Mouse (Mus musculus): ENCODE results near the gene Gm49387.

Gm49387 gene

GRCm38 (mm10) chr14:31640346-31640889, at the start of gene Gm49387:
TSS of gene Gm49387 (minus strand) at chr14:31640878.
- DNase-seq = no peak

DNA sequence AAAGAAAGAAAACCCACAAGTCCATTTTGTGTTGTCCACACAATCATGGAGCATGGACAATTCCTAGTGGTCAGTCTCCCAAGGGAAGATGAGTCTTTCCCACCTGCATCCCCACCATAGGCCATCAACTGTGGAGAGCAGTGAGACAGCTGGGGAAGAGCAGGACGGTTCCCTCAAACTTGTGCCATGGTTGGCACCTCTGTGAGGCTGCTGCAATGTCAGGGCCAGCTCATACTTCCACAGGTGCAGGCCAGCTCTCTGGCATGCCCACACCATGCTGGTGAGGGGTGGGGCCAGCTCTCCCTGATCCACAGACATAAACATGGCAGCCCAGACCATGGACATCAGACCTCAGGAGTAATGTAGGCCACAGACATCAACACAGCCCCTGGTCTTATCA, 45.6 kb upstream of the Gm49387 start:
- no peak for DNase-seq

DNA sequence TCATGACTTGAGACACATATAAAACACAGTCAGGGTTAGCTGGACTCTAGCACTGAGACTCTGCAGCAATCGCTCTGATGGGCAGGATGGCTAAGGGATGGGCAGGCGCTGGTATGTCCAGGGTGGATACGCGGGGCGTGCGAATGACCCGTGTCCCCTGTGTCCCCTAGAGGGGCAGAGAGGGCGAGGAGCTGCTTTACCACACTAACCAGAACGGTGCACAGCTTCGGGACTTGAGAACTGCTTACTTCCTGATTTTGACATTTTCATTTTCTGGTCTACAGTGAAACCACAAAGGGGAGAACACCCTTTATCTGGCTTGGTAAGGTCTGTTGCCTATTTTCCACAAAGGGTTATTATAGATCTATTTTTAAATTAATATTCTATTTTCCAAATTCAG, 45.0 kb upstream of the Gm49387 start:
- DNase-seq = no peak

DNA sequence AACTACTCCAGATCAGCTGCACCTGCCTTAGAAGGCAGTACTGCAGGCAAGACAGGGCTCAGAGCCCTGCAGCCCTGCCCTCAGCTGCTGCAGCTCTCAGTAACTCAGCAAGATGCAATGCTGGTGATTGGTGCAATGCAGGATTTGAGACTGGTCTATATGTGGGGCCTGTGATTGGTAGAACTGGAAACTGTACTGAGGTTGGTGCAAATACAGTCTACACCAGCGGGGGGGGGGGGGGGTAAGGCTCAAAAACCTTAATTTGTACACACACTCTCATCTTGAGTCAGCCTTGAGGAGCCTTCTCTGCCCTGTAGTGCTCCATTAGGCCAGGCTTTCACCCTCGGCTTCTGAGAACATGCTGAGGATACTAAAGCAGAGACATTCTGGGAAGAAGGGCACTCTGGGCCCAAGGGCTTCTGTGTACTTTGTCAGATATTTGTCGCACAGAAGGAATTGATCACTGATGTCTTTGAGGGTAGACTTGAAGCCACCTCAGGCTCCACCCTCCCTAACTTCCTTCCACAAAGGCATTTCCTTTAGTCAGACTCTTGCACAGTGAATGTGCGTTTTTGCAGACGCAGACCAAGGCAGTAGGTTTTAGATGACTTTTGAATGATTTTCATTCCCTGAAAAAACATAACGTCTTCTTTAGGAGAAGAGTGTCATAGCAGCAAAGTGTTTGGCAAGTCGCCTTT, 43.8 kb upstream of the Gm49387 start:
- DNase-seq = no peak

- DNase-seq = no peak
These were observed 42.9 kb upstream of the Gm49387 start for GRCm38 (mm10) chr14:31683610-31684009.

DNA sequence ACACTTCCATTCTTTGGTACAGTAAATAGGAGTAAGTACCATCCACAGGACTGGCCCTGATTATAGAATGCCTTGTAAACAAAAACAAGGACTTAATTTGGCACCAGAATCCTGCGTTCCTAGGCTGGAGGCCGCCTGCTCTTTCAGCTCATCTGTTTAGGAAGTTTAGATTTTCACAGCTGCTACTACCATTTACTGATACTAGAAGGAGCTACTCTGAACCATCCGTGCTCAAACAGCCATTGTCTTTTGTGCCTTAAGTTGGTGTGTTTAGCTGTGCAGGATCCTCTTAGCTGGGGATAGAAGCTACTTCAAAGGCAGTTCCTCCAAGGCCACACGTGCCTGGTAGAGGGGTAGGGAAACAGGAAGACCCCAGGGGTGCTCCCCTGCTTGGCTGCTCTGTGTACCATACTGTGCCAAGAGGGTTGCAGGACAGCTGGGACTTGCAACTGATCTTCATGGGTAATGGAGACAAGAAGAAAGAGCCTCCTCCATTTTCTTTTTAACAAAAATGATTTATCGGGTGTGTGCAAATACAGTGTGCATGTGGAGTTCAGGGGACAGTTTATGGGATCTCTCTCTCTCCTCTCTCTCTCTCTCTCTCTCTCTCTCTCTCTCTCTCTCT, 41.4 kb upstream of the Gm49387 start:
- DNase-seq = no peak

DNA sequence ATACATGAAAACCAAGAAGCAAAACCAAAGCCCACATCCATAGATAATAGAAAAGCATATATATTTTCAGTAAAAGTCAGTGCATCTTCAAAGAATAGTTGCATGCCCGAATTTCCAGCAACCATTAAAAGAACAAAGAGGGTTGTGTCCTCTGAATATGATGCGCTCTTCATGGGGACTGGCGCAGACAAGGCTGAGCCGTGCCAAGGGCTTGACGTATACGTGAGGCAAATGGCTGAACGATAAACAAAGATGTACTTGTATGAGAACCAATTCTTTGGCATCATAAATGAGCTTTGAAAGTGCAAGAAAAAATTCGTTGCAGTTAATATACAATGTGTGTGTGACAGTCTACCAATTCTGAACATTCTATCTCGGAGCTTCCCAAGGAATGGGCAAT, 40.6 kb upstream of the Gm49387 start:
- DNase-seq = no peak

- no peak for DNase-seq
These were observed 40.0 kb upstream of the Gm49387 start for GRCm38 (mm10) chr14:31680656-31681055.

DNA sequence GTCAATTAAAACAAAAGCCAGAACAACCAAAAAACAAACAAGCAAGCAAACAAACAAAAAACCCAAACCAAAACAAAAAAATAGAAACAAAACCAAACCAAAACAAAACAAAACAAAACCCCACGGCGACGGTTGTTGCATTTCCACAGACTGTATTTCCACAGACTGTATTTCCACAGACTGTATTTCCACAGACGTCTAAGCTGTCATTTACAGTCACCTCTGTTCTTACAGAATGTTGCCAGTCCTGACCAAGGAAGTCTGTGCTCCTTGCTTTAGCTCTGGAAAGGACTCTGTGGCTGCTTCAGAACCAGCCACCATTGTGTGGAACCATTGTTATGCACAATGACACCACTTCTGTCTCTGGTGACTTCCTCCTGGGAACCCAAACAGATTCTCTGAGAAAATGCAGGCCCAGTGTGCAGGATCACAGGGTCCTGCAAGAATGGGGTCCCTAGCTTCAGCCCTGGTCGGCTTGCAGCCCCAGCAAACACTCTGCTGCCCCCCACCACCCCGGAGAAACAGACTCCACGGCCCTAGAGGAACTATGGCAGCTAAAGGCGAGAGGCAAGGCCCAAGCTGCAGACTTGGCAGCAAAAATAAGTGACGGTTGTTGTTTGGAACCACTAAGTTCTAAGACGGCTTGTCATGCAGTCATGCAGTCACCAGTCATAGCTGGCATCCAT, 31.1 kb upstream of the Gm49387 start:
- no peak for DNase-seq

DNA sequence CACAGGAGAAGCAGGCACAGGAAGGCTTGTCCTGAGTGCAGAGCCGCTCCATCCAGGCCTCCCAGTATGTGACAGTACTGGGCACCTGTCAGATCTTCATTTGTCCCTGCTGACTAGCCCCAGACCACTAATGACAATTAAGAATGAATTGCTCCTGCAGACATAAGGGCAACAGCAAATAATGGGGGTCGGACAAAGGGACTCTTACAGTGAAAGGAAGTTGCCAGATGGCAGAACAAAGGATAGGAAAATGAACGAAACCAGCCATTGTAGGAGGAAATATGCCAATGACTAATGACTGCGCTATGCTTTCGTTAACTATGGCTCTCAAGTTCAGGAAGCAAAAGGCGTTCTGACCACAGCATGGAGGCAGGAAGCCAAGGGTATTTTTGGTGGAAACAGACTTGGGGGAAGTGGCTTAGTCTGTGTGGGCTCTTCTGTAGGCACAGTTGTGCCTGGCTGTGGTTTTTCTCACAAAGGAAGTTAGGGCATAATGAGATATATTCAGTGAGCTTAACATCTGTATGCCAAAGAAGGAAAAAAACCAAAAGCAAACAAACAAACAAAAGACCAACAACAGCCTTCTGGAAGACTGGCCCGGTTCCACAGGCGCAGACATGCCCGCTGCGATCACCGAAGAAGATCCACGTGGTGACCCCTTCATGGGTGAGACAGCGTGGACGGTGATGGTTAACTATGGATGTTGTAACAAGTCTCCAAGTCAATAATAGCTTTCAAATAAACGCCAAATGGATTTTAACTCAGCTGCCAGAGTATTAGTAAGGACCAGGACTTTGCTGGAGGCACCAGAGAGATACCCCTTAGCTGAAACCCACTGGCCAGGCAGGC, 29.2 kb upstream of the Gm49387 start:
- peak; percentile 89 for DNase-seq

- DNase-seq = no peak
These were observed 28.5 kb upstream of the Gm49387 start for GRCm38 (mm10) chr14:31669161-31669611.

DNA sequence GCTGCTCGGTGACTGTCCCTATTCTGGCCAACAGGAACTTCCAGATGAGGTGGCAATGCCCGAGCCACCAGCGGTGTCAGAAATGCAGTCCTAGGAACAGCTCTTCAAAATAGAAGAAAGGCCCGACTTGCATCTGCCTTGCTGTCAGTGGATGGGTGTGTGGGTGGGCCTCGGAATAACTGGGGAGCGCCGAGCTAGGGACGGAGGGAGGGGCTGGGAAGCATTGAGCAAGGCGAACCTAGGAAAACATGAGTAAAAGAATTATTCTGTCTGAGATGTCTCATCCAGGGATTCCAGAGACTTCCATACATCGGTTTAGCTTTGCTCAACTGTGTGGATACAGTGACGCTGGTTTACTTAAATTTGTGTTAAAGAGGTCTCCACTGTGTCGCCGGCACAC, 27.6 kb upstream of the Gm49387 start:
- no peak for DNase-seq

GRCm38 (mm10) chr14:31667741-31668140, 27.1 kb upstream of the Gm49387 start:
- DNase-seq = no peak

DNA sequence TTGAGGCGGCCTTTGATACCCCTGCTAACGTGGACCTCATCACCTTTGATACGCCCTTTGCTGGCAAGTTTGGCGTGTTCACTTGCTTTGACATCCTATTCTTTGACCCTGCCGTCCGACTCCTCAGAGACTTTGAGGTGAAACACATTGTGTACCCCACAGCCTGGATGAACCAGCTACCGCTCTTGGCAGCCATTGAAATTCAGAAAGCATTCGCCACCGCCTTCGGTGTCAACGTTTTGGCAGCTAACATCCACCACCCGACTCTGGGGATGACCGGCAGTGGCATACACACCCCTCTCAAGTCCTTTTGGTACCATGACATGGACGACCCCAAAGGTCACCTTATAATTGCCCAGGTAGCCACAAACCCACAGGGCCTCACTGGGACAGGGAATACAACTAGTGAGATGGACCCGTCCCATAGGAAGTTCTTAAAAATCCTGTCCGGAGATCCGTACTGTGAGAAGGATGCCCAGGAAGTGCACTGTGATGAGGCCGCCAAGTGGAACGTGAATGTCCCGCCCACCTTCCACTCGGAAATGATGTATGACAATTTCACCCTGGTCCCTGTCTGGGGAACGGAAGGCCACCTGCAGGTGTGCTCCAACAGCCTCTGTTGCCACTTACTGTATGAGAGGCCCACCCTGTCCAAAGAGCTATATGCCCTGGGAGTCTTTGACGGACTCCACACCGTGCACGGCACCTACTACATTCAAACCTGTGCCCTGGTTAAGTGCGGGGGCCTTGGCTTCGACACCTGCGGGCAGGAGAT, 26.4 kb upstream of the Gm49387 start:
- no peak for DNase-seq

- DNase-seq = no peak
These were observed 24.9 kb upstream of the Gm49387 start for GRCm38 (mm10) chr14:31665566-31665940.

- no peak for DNase-seq
These were observed 24.4 kb upstream of the Gm49387 start for GRCm38 (mm10) chr14:31664903-31665565.

DNA sequence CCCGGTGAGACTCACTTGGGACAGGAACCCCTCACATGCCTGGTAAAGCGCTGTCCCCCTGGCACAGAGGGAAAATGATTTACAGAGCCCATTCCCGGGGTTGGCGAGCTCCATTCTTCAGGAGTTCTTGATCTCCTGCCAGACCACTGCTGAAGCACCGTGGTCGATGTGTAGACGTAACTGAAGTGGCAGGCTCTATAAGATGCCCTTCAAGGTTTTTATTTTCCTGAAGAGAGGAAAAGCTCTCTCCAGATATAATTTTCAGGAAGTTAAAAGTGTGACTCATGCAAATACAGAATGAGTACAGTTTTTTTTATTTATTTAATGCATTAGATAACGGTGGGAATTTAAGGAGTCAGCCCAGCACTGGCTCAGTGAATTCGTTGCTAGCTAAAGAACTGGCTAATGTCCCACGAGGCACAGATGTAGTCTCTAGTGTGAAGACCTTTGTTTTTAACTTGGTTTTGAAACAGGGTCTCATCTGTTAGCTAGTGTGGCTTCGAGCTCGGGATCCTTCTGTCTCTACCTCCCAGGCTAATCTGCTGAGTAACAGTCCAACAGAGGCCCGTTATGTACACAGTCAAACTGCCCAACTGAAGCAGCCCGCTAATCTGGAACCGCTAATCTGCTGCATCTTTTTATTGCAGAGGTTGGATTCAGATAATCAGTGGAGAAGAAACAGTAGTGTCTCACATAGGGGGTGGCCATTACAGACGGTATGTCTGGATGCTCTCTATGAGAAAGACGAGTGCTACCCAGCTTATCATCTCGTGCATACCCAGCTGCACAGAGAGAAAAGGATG, 23.6 kb upstream of the Gm49387 start:
- peak; percentile 54 for DNase-seq

DNA sequence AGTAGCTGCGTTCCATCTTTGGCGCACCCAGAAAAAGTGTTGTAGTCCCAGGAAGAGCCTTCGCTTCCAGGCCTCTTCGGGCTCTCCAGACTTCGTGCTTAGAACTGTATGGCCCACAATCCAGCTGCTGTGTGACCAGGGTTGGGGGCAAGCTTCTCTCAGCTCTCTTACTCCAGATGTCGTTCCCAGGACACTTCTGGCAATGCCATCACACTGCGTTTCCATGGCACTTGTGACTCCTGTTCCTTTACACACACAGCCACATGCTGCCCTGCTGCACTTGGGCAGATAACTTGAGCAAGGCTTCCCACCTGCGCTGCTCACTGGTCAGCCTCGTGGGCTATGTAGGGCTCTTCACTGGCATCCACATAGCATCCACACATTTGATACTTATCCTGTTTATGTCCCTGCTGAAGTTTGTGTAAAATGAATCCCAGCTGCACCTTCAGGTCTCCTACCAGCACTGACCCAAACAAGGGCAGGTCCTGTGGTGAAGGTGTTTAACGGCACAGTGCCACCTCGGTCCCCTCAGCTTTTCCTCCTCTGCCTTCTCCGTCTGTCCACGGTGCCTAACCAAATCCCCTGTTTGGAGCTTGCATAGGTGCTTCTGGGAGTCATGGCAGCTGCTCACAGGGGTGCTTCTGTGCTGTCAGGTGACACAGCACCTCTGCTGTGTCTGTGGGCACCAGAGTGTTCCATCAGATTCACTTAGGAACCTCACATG, 22.9 kb upstream of the Gm49387 start:
- DNase-seq = no peak

- peak; percentile 54 for DNase-seq
These were observed 22.0 kb upstream of the Gm49387 start for GRCm38 (mm10) chr14:31662555-31663211.
